Mouse (Mus musculus): Measurements from ENCODE around the gene Spi1. TPM values are rescaled to one million over a fixed set of nuclear protein-coding genes. Genes with fewer than 3 reads are reported as not detected.
"Not testable (repeated sequence)": the region's sequence is repeated elsewhere in the genome, so short reads cannot be mapped to it uniquely, and the experiment has no call there.

The Spi1 gene
- polyA plus RNA-seq (2015; fragmentation: Nextera tagmentation; extraction: Ambion mirVana) = 14.1 and 15.1 TPM in 2 replicates

- no peaks in the 10 kb centered on the region for H3K36me3 ChIP-seq
- 0 out of 2 replicates have a peak within 1 kb of the TSS, but pooled peaks have one; percentile 8 for H3K4me3 ChIP-seq (replicated peaks)
- peaks cover 12% of the 10 kb centered on the region for H3K27me3 ChIP-seq
- peak within 1 kb of the TSS; percentile 1 for H3K9ac ChIP-seq
- H3K27ac ChIP-seq = peak within 1 kb of the TSS; percentile 74
- ATAC-seq (ENCODE audit: low read depth) (no peak), DNase-seq (no peak)
- no peaks in the 10 kb centered on the region for H3K9me3 ChIP-seq (replicated peaks)
- H3K4me1 ChIP-seq (replicated peaks) = peaks cover 38% of the 10 kb centered on the region
- WGBS (ENCODE audit: insufficient replicate concordance) = 61% methylated on average over 13 of the region's 13 CpGs
- H3K4me2 ChIP-seq = peak within 1 kb of the TSS; percentile 25
Measured at GRCm38 (mm10) chr2:91081775-91082695, at the start of gene Spi1. TSS of gene Spi1 (plus strand) at chr2:91082390.

GRCm38 (mm10) chr2:91033000-91033399 is 49.2 kb upstream of the Spi1 start:
- Histone ChIP-seq H3K4me2 (no peak overlapping the region), H3K27me3 (no peaks in the 10 kb centered on the region), H3K4me3 (replicated peaks) (no peak overlapping the region), H3K27ac (no peak overlapping the region), H3K4me1 (replicated peaks) (peaks cover 20% of the 10 kb centered on the region), H3K36me3 (no peaks in the 10 kb centered on the region), H3K9ac (no peak overlapping the region), H3K9me3 (replicated peaks) (no peaks in the 10 kb centered on the region)
- ATAC-seq (ENCODE audit: low read depth) (no peak), DNase-seq (no peak)
- 9% methylated on average over 3 of the region's 3 CpGs for WGBS (ENCODE audit: insufficient replicate concordance)

GRCm38 (mm10) chr2:91035385-91035784 is 46.8 kb upstream of the Spi1 start, which contains the start of gene Rapsn:
TSS of gene Rapsn (plus strand) at chr2:91035620.
- H3K27ac ChIP-seq = no peak within 1 kb of the TSS
- no peaks in the 10 kb centered on the region for H3K27me3 ChIP-seq
- ATAC-seq (ENCODE audit: low read depth) (no peak), DNase-seq (no peak)
- H3K4me3 ChIP-seq (replicated peaks) = no peak within 1 kb of the TSS
- WGBS (ENCODE audit: insufficient replicate concordance) = 64% methylated on average over 9 of the region's 9 CpGs
- no peak within 1 kb of the TSS for H3K4me2 ChIP-seq
- no peaks in the 10 kb centered on the region for H3K9me3 ChIP-seq (replicated peaks)
- H3K36me3 ChIP-seq = no peaks in the 10 kb centered on the region
- no peak within 1 kb of the TSS for H3K9ac ChIP-seq
- H3K4me1 ChIP-seq (replicated peaks) = 0 out of 2 replicates have a peak, but pooled peaks cover 7% of the 10 kb centered on the region

GRCm38 (mm10) chr2:91041786-91042185 is 40.4 kb upstream of the Spi1 start:
- Histone ChIP-seq H3K4me2 (no peak overlapping the region), H3K36me3 (no peaks in the 10 kb centered on the region), H3K4me3 (replicated peaks) (no peak overlapping the region), H3K9ac (no peak overlapping the region), H3K27me3 (no peaks in the 10 kb centered on the region), H3K27ac (no peak overlapping the region), H3K4me1 (replicated peaks) (peaks cover 33% of the 10 kb centered on the region), H3K9me3 (replicated peaks) (no peaks in the 10 kb centered on the region)
- WGBS (ENCODE audit: insufficient replicate concordance) = 81% methylated on average over 8 of the region's 8 CpGs
- ATAC-seq (ENCODE audit: low read depth) = no peak
- DNase-seq = no peak

- WGBS (ENCODE audit: insufficient replicate concordance) = 40% methylated on average over 21 of the region's 21 CpGs
- ATAC-seq (ENCODE audit: low read depth) (peak; percentile 54), DNase-seq (no peak)
- H3K27me3 ChIP-seq = no peaks in the 10 kb centered on the region
- H3K9ac ChIP-seq = no peak overlapping the region
- H3K4me2 ChIP-seq = peak overlapping the region; percentile 11; the same call in 1 of the 2 replicates
- H3K36me3 ChIP-seq = no peaks in the 10 kb centered on the region
- peaks cover 41% of the 10 kb centered on the region for H3K4me1 ChIP-seq (replicated peaks)
- no peaks in the 10 kb centered on the region for H3K9me3 ChIP-seq (replicated peaks)
- H3K27ac ChIP-seq = no peak overlapping the region
- no peak overlapping the region for H3K4me3 ChIP-seq (replicated peaks)
Measured at GRCm38 (mm10) chr2:91042651-91043398, 39.4 kb upstream of the Spi1 start.

- Histone ChIP-seq H3K4me2 (no peak overlapping the region), H3K27me3 (no peaks in the 10 kb centered on the region), H3K4me3 (replicated peaks) (no peak overlapping the region), H3K9ac (no peak overlapping the region), H3K36me3 (no peaks in the 10 kb centered on the region), H3K9me3 (replicated peaks) (no peaks in the 10 kb centered on the region), H3K27ac (no peak overlapping the region), H3K4me1 (replicated peaks) (peaks cover 48% of the 10 kb centered on the region)
- 79% methylated on average over 13 of the region's 13 CpGs for WGBS (ENCODE audit: insufficient replicate concordance)
- no peak for ATAC-seq (ENCODE audit: low read depth)
- DNase-seq = no peak
Measured at GRCm38 (mm10) chr2:91044727-91045126, 37.5 kb upstream of the Spi1 start.

- H3K9me3 ChIP-seq (replicated peaks); H3K4me3 ChIP-seq (replicated peaks); DNase-seq; H3K27me3 ChIP-seq; H3K4me2 ChIP-seq; H3K9ac ChIP-seq; H3K36me3 ChIP-seq: not testable (repeated sequence)
- peak; percentile 74 for ATAC-seq (ENCODE audit: low read depth)
- Histone ChIP-seq H3K27ac (peak overlapping the region; percentile 51; the same call in 1 of the 2 replicates), H3K4me1 (replicated peaks) (peaks cover 48% of the 10 kb centered on the region)
- 43% methylated on average over 1 of the region's 1 CpGs for WGBS (ENCODE audit: insufficient replicate concordance)
Measured at GRCm38 (mm10) chr2:91045805-91046204, 36.4 kb upstream of the Spi1 start.

- WGBS (ENCODE audit: insufficient replicate concordance) = 65% methylated on average over 9 of the region's 9 CpGs
Measured at GRCm38 (mm10) chr2:91047359-91047758, 34.8 kb upstream of the Spi1 start.

GRCm38 (mm10) chr2:91051917-91052316 is 30.3 kb upstream of the Spi1 start:
- no peak for ATAC-seq (ENCODE audit: low read depth)
- H3K9me3 ChIP-seq (replicated peaks) = no peaks in the 10 kb centered on the region
- 37% methylated on average over 3 of the region's 3 CpGs for WGBS (ENCODE audit: insufficient replicate concordance)
- H3K9ac ChIP-seq = 0 out of 2 replicates have a peak overlapping the region, but pooled peaks have one; percentile 35
- peaks cover 22% of the 10 kb centered on the region for H3K36me3 ChIP-seq
- no peak for DNase-seq
- H3K4me3 ChIP-seq (replicated peaks) = no peak overlapping the region
- H3K4me2 ChIP-seq = no peak overlapping the region
- peak overlapping the region; percentile 48 for H3K27ac ChIP-seq
- no peaks in the 10 kb centered on the region for H3K27me3 ChIP-seq
- peaks cover 48% of the 10 kb centered on the region for H3K4me1 ChIP-seq (replicated peaks)

More at GRCm38 (mm10) chr2:91047359-91047758, 34.8 kb upstream of the Spi1 start:
- no peaks in the 10 kb centered on the region for H3K9me3 ChIP-seq (replicated peaks)
- H3K4me1 ChIP-seq (replicated peaks) = peaks cover 56% of the 10 kb centered on the region
- H3K36me3 ChIP-seq = no peaks in the 10 kb centered on the region
- ATAC-seq (ENCODE audit: low read depth) (no peak), DNase-seq (no peak)
- no peak overlapping the region for H3K27ac ChIP-seq
- H3K4me2 ChIP-seq = no peak overlapping the region
- no peak overlapping the region for H3K4me3 ChIP-seq (replicated peaks)
- H3K27me3 ChIP-seq = no peaks in the 10 kb centered on the region
- no peak overlapping the region for H3K9ac ChIP-seq

GRCm38 (mm10) chr2:91052752-91053151 is 29.4 kb upstream of the Spi1 start:
- H3K9ac ChIP-seq = no peak overlapping the region
- H3K9me3 ChIP-seq (replicated peaks) = no peaks in the 10 kb centered on the region
- WGBS (ENCODE audit: insufficient replicate concordance) = 39% methylated on average over 2 of the region's 2 CpGs
- ATAC-seq (ENCODE audit: low read depth) = no peak
- peaks cover 30% of the 10 kb centered on the region for H3K36me3 ChIP-seq
- peaks cover 41% of the 10 kb centered on the region for H3K4me1 ChIP-seq (replicated peaks)
- 0 out of 2 replicates have a peak overlapping the region, but pooled peaks have one; percentile 85 for H3K27ac ChIP-seq
- no peak for DNase-seq
- no peaks in the 10 kb centered on the region for H3K27me3 ChIP-seq
- H3K4me2 ChIP-seq = peak overlapping the region; percentile 93
- H3K4me3 ChIP-seq (replicated peaks) = peak overlapping the region; percentile 93; the same call in 1 of the 2 replicates

Measured in liver, embryonic 13.5 days (tissue).